Mouse (Mus musculus) lung, adult 2 months (tissue): ENCODE measurements around the gene Gm13288.

ENCODE experiments used
- CTCF ChIP-seq: fragments of 200-500 bp; IDR thresholded peaks from 2 replicates; pipeline ENCODE4 v1.5.1; 2011; ENCODE audit warnings: mild to moderate bottlenecking, low read length, control low read depth; ENCODE audit not compliant: insufficient read depth
- POLR2A ChIP-seq: fragments of 200-500 bp; IDR thresholded peaks from 2 replicates; pipeline ENCODE4 v1.6.1; 2011; ENCODE audit warnings: low read depth, mild to moderate bottlenecking, control low read depth, low read length, borderline replicate concordance; ENCODE audit errors: extremely low read depth

- TF ChIP-seq CTCF (no peak), POLR2A (no peak)
These were observed 34.7 kb downstream of the Gm13288 start for GRCm38 (mm10) chr4:88840058-88840457.
